Mouse (Mus musculus): ENCODE data around the gene Lrp6.

GRCm38 (mm10) chr6:134502335-134502734 lies 64.4 kb downstream of the Lrp6 start:
- no peak for TF ChIP-seq CTCF (IDR thresholded peaks at IDR 0.05; ENCODE audit: control insufficient read depth, insufficient read depth, low read length)
- TF ChIP-seq POLR2A (IDR thresholded peaks at IDR 0.05; ENCODE audit: borderline replicate concordance, control insufficient read depth, low read depth, low read length), result no peak

Measured in bone marrow, adult 2 months (tissue).